Mouse (Mus musculus) megakaryocyte, embryonic 14.5 days (primary cell): ENCODE data around the gene Fam149a.

Source experiments
- FLI1 ChIP-seq: IDR thresholded peaks from 2 replicates; pipeline ENCODE4 v1.6.1; 2012; ENCODE audit warnings: low read length, inconsistent platforms, mixed read lengths
- GATA1 ChIP-seq: IDR thresholded peaks from 3 replicates; pipeline ENCODE4 v1.6.1; 2012; ENCODE audit warnings: mixed read lengths, low read length, inconsistent platforms, borderline replicate concordance

DNA sequence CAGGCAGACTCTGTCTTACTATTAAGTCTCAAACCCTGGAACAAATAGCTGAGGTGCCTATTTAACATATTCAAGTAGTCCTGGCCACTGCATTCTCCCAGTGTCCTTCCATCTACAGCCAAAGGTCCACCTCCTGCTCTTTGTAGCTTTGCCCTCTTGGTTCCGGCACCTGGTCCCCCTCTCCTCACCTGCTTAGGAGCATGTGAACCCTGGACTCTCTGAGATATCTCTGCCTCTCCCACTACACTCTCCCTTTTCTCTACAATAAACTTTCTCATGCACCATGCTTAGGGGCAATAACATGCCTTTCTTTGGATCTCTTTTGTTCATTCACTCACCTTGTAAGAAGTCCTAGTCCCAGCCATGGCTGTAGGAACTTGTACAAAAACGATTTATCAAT is 60.7 kb downstream of the Fam149a start:
- TF ChIP-seq GATA1: no peak
- TF ChIP-seq FLI1: no peak
